Mouse (Mus musculus) embryonic fibroblast, embryonic 13.5 days (primary cell): ENCODE data around the gene Sh2d1b1.

ENCODE experiments used
- CTCF ChIP-seq: IDR thresholded peaks from 2 replicates; pipeline ENCODE4 v1.5.1; 2011; ENCODE audit warnings: mild to moderate bottlenecking, control low read depth, low read length, moderate library complexity, borderline replicate concordance; ENCODE audit not compliant: insufficient read depth
- POLR2A ChIP-seq: IDR thresholded peaks from 2 replicates; pipeline ENCODE4 v1.6.1; 2011; ENCODE audit warnings: low read depth, mild to moderate bottlenecking, control low read depth, low read length, moderate library complexity

DNA sequence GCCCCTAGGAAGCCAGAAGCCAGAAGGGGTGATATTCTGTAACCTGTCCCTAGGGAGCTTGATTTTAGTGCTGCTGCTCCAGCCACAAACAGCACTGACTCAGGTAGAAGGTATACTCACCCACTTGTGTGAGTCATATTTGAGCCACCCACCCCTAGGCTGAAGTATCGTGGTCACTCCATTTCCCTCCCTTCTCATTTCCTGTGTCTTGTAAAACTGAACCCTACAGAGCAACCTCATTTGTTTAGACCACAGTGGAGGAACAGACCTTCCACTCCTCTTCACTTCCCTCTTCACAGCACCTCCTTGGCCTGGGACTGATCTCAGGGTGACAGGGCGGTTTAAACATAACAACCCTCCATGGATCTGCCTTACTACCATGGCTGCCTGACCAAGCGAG lies at the start of gene Sh2d1b1:
- TF ChIP-seq CTCF, result no peak
- TF ChIP-seq POLR2A, result no peak
